Mouse (Mus musculus): ENCODE data around the gene Grin2b. TPM values are rescaled to one million over a fixed set of nuclear protein-coding genes. Genes with fewer than 3 reads are reported as not detected.

Grin2b gene
- total and polyA plus RNA-seq, 2 experiments from 2014 or later = 64.1 to 76.4 TPM

DNA sequence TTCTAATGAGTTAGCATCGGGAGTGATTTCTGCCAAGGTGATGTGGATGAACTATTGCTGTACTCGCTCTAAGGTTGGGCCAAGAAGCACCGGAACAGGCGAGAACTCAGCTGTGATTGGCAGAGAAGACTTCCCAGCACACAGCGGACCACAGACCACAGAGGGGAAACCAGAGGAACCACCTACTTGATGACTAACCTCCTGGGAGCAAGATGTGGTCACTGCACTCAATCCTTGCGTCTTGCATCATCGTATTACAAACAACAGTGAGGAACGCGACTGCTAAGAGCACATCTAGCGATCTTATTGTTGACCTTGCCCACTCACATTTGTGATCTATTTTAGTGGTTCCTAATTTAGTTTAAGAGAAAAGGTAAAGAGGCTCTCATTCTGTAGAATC is 213.7 kb downstream of the Grin2b start:
- H3K4me2 ChIP-seq (ENCODE audit: low read depth, low read length, poor library complexity, severe bottlenecking) = no peak overlapping the region
- DNase-seq (ENCODE audit: low spot score) (no peak), ATAC-seq (ENCODE audit: low FRiP score) (no peak)
- TF ChIP-seq CTCF (IDR thresholded peaks at IDR 0.05) = no peak
- no peaks in the 10 kb centered on the region for H3K4me1 ChIP-seq (ENCODE audit: insufficient read depth, low read length)
- H3K36me3 ChIP-seq (ENCODE audit: insufficient read depth, low read length) = no peaks in the 10 kb centered on the region
- no peak overlapping the region for H3K4me3 ChIP-seq (ENCODE audit: low read depth, low read length)
- no peaks in the 10 kb centered on the region for H3K27me3 ChIP-seq (ENCODE audit: insufficient read depth, low read length)
- no peaks in the 10 kb centered on the region for H3K9me3 ChIP-seq (ENCODE audit: low read length)
- no peak overlapping the region for H3K9ac ChIP-seq (replicated peaks; ENCODE audit: low read length, poor library complexity, severe bottlenecking)
- 91% methylated on average over 10 of the region's 10 CpGs for whole genome bisulfite sequencing
- H3K27ac ChIP-seq (ENCODE audit: low read depth, low read length) = no peak overlapping the region

GRCm38 (mm10) chr6:135951666-135952065 is 221.6 kb downstream of the Grin2b start:
- no peak overlapping the region for H3K27ac ChIP-seq (ENCODE audit: low read depth, low read length)
- ATAC-seq (ENCODE audit: low FRiP score) (no peak), DNase-seq (ENCODE audit: low spot score) (no peak)
- H3K4me1 ChIP-seq (ENCODE audit: insufficient read depth, low read length) = no peaks in the 10 kb centered on the region
- H3K27me3 ChIP-seq (ENCODE audit: insufficient read depth, low read length) = no peaks in the 10 kb centered on the region
- H3K9ac ChIP-seq (replicated peaks; ENCODE audit: low read length, poor library complexity, severe bottlenecking) = no peak overlapping the region
- H3K4me2 ChIP-seq (ENCODE audit: low read depth, low read length, poor library complexity, severe bottlenecking) = no peak overlapping the region
- no peak for TF ChIP-seq CTCF (IDR thresholded peaks at IDR 0.05)
- H3K9me3 ChIP-seq (ENCODE audit: low read length) = no peaks in the 10 kb centered on the region
- no peak overlapping the region for H3K4me3 ChIP-seq (ENCODE audit: low read depth, low read length)
- WGBS = 82% methylated on average over 5 of the region's 5 CpGs
- no peaks in the 10 kb centered on the region for H3K36me3 ChIP-seq (ENCODE audit: insufficient read depth, low read length)

GRCm38 (mm10) chr6:135945511-135945910 is 227.8 kb downstream of the Grin2b start:
- no peaks in the 10 kb centered on the region for H3K9me3 ChIP-seq (ENCODE audit: low read length)
- H3K4me2 ChIP-seq (ENCODE audit: low read depth, low read length, poor library complexity, severe bottlenecking) = no peak overlapping the region
- H3K9ac ChIP-seq (replicated peaks; ENCODE audit: low read length, poor library complexity, severe bottlenecking) = no peak overlapping the region
- no peaks in the 10 kb centered on the region for H3K4me1 ChIP-seq (ENCODE audit: insufficient read depth, low read length)
- 84% methylated on average over 5 of the region's 5 CpGs for WGBS
- DNase-seq (ENCODE audit: low spot score) = no peak
- no peak for TF ChIP-seq CTCF (IDR thresholded peaks at IDR 0.05)
- no peaks in the 10 kb centered on the region for H3K27me3 ChIP-seq (ENCODE audit: insufficient read depth, low read length)
- no peak for ATAC-seq (ENCODE audit: low FRiP score)
- no peaks in the 10 kb centered on the region for H3K36me3 ChIP-seq (ENCODE audit: insufficient read depth, low read length)
- H3K4me3 ChIP-seq (ENCODE audit: low read depth, low read length) = no peak overlapping the region
- no peak overlapping the region for H3K27ac ChIP-seq (ENCODE audit: low read depth, low read length)

DNA sequence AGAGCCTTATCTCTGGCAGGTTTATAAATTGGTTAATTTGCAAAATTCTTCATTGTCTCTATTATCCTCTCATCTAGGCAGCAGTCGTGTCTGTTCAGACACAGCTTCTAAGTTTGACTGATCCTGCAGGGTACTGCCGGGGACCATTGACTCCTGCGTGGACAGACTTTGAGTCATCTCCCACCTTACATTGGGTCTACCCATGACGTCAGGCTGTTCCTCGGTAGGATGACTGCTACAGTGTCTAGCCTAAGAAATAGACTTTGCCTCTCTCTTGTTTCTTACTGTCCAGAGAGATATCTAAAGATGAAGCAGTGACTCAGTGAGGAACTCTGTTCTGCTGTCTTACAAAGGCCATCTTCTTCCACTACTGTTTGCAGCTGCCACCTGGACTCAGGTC is 229.0 kb downstream of the Grin2b start:
- ATAC-seq (ENCODE audit: low FRiP score) = no peak
- H3K27ac ChIP-seq (ENCODE audit: low read depth, low read length) = no peak overlapping the region
- no peaks in the 10 kb centered on the region for H3K9me3 ChIP-seq (ENCODE audit: low read length)
- DNase-seq (ENCODE audit: low spot score) = no peak
- no peaks in the 10 kb centered on the region for H3K4me1 ChIP-seq (ENCODE audit: insufficient read depth, low read length)
- no peak overlapping the region for H3K9ac ChIP-seq (replicated peaks; ENCODE audit: low read length, poor library complexity, severe bottlenecking)
- no peak for TF ChIP-seq CTCF (IDR thresholded peaks at IDR 0.05)
- H3K36me3 ChIP-seq (ENCODE audit: insufficient read depth, low read length) = no peaks in the 10 kb centered on the region
- H3K4me2 ChIP-seq (ENCODE audit: low read depth, low read length, poor library complexity, severe bottlenecking) = no peak overlapping the region
- 81% methylated on average over 5 of the region's 5 CpGs for WGBS
- no peaks in the 10 kb centered on the region for H3K27me3 ChIP-seq (ENCODE audit: insufficient read depth, low read length)
- H3K4me3 ChIP-seq (ENCODE audit: low read depth, low read length) = no peak overlapping the region

- TF ChIP-seq CTCF (IDR thresholded peaks at IDR 0.05) = no peak
- Histone ChIP-seq H3K4me3 (ENCODE audit: low read depth, low read length) (no peak overlapping the region), H3K4me1 (ENCODE audit: insufficient read depth, low read length) (no peaks in the 10 kb centered on the region), H3K27me3 (ENCODE audit: insufficient read depth, low read length) (no peaks in the 10 kb centered on the region), H3K36me3 (ENCODE audit: insufficient read depth, low read length) (no peaks in the 10 kb centered on the region), H3K4me2 (ENCODE audit: low read depth, low read length, poor library complexity, severe bottlenecking) (no peak overlapping the region), H3K9me3 (ENCODE audit: low read length) (no peaks in the 10 kb centered on the region), H3K27ac (ENCODE audit: low read depth, low read length) (no peak overlapping the region), H3K9ac (replicated peaks; ENCODE audit: low read length, poor library complexity, severe bottlenecking) (no peak overlapping the region)
- 73% methylated on average over 6 of the region's 6 CpGs for WGBS
- ATAC-seq (ENCODE audit: low FRiP score) (no peak), DNase-seq (ENCODE audit: low spot score) (no peak)
Observed at GRCm38 (mm10) chr6:135943121-135943617, 230.1 kb downstream of the Grin2b start.

DNA sequence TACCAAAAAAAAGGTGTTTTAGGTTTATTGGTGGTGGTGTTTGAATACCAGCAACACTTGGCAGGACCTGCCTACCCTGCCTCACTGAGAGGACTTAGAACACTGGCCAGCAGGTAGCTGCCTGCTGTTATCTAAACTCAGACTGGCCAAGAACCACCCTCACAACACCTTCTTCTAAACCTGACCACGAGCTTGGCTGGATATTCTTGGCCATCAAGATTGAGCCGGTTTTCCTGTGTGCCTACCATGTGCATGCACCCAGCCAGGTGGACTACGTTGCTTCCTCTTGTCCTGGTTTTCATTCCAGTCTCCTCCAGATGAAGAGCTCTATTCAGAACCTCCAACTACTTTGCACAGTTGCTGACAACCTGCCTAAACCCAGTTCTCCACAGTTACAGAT is 240.4 kb downstream of the Grin2b start:
- Histone ChIP-seq H3K4me1 (ENCODE audit: insufficient read depth, low read length) (no peaks in the 10 kb centered on the region), H3K27me3 (ENCODE audit: insufficient read depth, low read length) (no peaks in the 10 kb centered on the region), H3K4me3 (ENCODE audit: low read depth, low read length) (no peak overlapping the region), H3K4me2 (ENCODE audit: low read depth, low read length, poor library complexity, severe bottlenecking) (no peak overlapping the region), H3K9ac (replicated peaks; ENCODE audit: low read length, poor library complexity, severe bottlenecking) (no peak overlapping the region), H3K27ac (ENCODE audit: low read depth, low read length) (no peak overlapping the region), H3K36me3 (ENCODE audit: insufficient read depth, low read length) (no peaks in the 10 kb centered on the region), H3K9me3 (ENCODE audit: low read length) (no peaks in the 10 kb centered on the region)
- ATAC-seq (ENCODE audit: low FRiP score) = no peak
- no peak for DNase-seq (ENCODE audit: low spot score)
- WGBS = 88% methylated on average over 3 of the region's 3 CpGs
- no peak for TF ChIP-seq CTCF (IDR thresholded peaks at IDR 0.05)

All from midbrain, postnatal 0 days (tissue).